ENCODE assay signal across 8 mouse cellular contexts in the genomic region with DNA sequence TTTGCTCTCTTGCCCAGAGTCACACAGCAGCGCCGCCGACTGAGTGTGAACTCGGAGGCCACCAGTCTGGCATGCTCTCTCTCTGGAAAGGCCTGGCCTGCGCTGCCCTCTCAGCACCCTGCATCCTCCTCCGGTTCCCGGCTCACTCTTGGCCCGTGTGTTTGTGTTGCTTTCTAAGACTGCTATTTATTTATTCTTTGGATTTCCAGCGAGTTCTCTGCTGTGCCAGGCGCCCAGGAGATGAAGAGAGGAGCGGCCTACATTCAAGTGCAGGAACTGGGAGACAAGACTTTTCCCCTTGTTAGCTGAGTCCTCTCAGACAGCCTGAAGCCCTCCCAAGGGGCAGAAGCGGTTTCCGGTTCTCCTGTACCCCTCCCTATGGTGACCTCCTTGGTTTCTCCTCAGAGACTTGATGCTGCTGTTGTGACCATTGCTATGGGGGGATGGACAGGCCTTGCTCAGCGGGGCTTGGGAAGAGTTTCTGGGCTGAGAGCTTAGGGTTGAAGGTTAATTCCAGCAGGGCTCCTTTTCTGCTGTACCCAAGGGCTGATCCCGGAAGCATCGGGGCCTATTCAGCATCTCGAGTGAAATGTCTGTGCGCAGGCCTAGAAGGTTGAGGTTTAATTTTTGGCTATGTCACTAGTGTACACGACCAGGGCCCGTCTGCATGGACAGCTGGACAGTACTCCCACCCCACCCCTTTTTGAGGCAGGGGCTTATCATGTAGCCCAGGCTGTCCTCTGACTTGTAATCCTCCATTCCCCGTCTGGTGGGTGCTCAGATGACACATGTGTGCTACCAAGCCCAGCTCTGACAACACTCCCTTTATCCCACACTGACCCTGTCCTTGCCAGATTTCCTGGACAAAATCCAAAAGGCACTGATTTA. TPM values are rescaled to one million over a fixed set of nuclear protein-coding genes. Genes with fewer than 3 reads are reported as not detected.
DNase-seq lines count a peak whose midpoint lies in the region; ATAC-seq and TF ChIP-seq lines count a peak whose summit lies in the region.

No protein-coding gene starts in this region.

- peak; percentile 60 to 67 for DNase-seq in cerebellum, postnatal 25 days
- peak; percentile 71 to 75 for DNase-seq in heart, adult 9 months (ENCODE audit: low spot score in 2 of 2)
- no peak for DNase-seq in limb, embryonic 11.5 days (ENCODE audit: low spot score)
- DNase-seq in yolk sac, embryonic 10.5 days (ENCODE audit: low spot score), result no peak
- no peak for DNase-seq in frontal cortex, postnatal 25 days (ENCODE audit: low spot score in 2 of 2)
- DNase-seq in urinary bladder, adult 18-20 months (ENCODE audit: low spot score in 2 of 2), result no peak

- H3K36me3 ChIP-seq in ES-Bruce4 (ENCODE audit: control insufficient read depth, insufficient read depth, low read length, poor library complexity, severe bottlenecking), result no peaks in the 10 kb centered on the region
- H3K36me3 ChIP-seq in limb, embryonic 11.5 days (ENCODE audit: control insufficient read depth, insufficient read depth, low read length), result no peaks in the 10 kb centered on the region

- ATAC-seq in cerebellum, adult (ENCODE audit: insufficient number of reproducible peaks, low FRiP score, low TSS enrichment), result no peak
- ATAC-seq in limb, embryonic 11.5 days (ENCODE audit: insufficient number of reproducible peaks, low FRiP score, low TSS enrichment, low read depth), result no peak

- H3K27ac ChIP-seq in ES-Bruce4 (ENCODE audit: insufficient read depth, low read length), result no peak overlapping the region
- H3K27ac ChIP-seq in limb, embryonic 11.5 days (replicated peaks; ENCODE audit: low read depth, low read length), result no peak overlapping the region

- TF ChIP-seq EP300 in ES-Bruce4 (IDR thresholded peaks at IDR 0.05; ENCODE audit: insufficient read depth, low read depth, low read length), result no peak

- 0 out of 2 replicates have a peak overlapping the region, but pooled peaks have one; percentile 28 for H3K9ac ChIP-seq in ES-Bruce4 (ENCODE audit: low read depth, poor library complexity, severe bottlenecking)
- peak overlapping the region; percentile 34; the same call in 1 of the 2 replicates for H3K9ac ChIP-seq in limb, embryonic 11.5 days (ENCODE audit: low read length)

- WGBS in limb, embryonic 11.5 days, result 33% methylated on average over 21 of the region's 21 CpGs

- H3K4me2 ChIP-seq in limb, embryonic 11.5 days (ENCODE audit: low read depth, severe bottlenecking), result peak overlapping the region; percentile 49

- no peak for TF ChIP-seq POLR2A in ES-Bruce4 (IDR thresholded peaks at IDR 0.05; ENCODE audit: insufficient read depth, low read length)

- no peak for TF ChIP-seq CTCF in ES-Bruce4 (IDR thresholded peaks at IDR 0.05; ENCODE audit: low read depth, low read length)

- H3K4me1 ChIP-seq in ES-Bruce4 (ENCODE audit: control insufficient read depth, insufficient read depth, low read length), result no peaks in the 10 kb centered on the region
- peaks cover 56% of the 10 kb centered on the region for H3K4me1 ChIP-seq in limb, embryonic 11.5 days (ENCODE audit: control insufficient read depth, insufficient read depth, low read length)

- H3K27me3 ChIP-seq in ES-Bruce4 (ENCODE audit: control insufficient read depth, insufficient read depth, low read length, poor library complexity, severe bottlenecking), result no peaks in the 10 kb centered on the region
- H3K27me3 ChIP-seq in limb, embryonic 11.5 days (ENCODE audit: control insufficient read depth, insufficient read depth, low read length), result no peaks in the 10 kb centered on the region

- no peak overlapping the region for H3K4me3 ChIP-seq in ES-Bruce4 (ENCODE audit: low read depth, low read length)
- no peak overlapping the region for H3K4me3 ChIP-seq in limb, embryonic 11.5 days (ENCODE audit: low read depth, low read length)

- no peaks in the 10 kb centered on the region for H3K9me3 ChIP-seq in ES-Bruce4 (replicated peaks; ENCODE audit: control insufficient read depth, insufficient read depth, low read length, poor library complexity, severe bottlenecking)
- no peaks in the 10 kb centered on the region for H3K9me3 ChIP-seq in limb, embryonic 11.5 days (ENCODE audit: control insufficient read depth, low read length)

RNA-seq across cellular contexts. Expression of gene Prcd, which starts 8.9 kb away (rescaled TPM):
- polyA plus RNA-seq in ES-Bruce4 (2011; ENCODE audit: insufficient read depth, insufficient read length, low read depth, missing spikeins), result not detected in 2 replicates
- polyA plus RNA-seq in limb, embryonic 11.5 days (2014; fragmentation: Nextera tagmentation; extraction: Ambion mirVana), result 0.95 and 0.97 TPM in 2 replicates

RNA-seq across cellular contexts. Expression of gene Cygb, which starts 9.6 kb away (rescaled TPM):
- not detected in 2 replicates for polyA plus RNA-seq in ES-Bruce4 (2011; ENCODE audit: insufficient read depth, insufficient read length, low read depth, missing spikeins)
- polyA plus RNA-seq in limb, embryonic 11.5 days (2014; fragmentation: Nextera tagmentation; extraction: Ambion mirVana), result 2.3 and 2.8 TPM in 2 replicates

RNA-seq across cellular contexts. Expression of gene Rhbdf2, which starts 17.6 kb away (rescaled TPM):
- polyA plus RNA-seq in ES-Bruce4 (2011; ENCODE audit: insufficient read depth, insufficient read length, low read depth, missing spikeins), result 36.5 and 39.1 TPM in 2 replicates
- polyA plus RNA-seq in limb, embryonic 11.5 days (2014; fragmentation: Nextera tagmentation; extraction: Ambion mirVana), result 3.1 and 3.9 TPM in 2 replicates

RNA-seq across cellular contexts. Expression of gene Aanat, which starts 58.2 kb away (rescaled TPM):
- polyA plus RNA-seq in ES-Bruce4 (2011; ENCODE audit: insufficient read depth, insufficient read length, low read depth, missing spikeins), result not detected in 2 replicates
- polyA plus RNA-seq in limb, embryonic 11.5 days (2014; fragmentation: Nextera tagmentation; extraction: Ambion mirVana), result 0.28 TPM in 1 of 2 replicates, not detected in the other

Comparison
In these comparisons a context has a peak if more than half of its experiments do, and no peak if none do; other contexts are left out.
1. DNase-seq: peak in cerebellum, postnatal 25 days (2 of 2) and heart, adult 9 months (2 of 2); none in limb, embryonic 11.5 days (single experiment), yolk sac, embryonic 10.5 days (single experiment), frontal cortex, postnatal 25 days (0 of 2) and urinary bladder, adult 18-20 months (0 of 2).